Mouse (Mus musculus) bone marrow, adult 2 months (tissue): ENCODE measurements at regions not wholly inside any gene's neighbourhood (a gene's known extent, or its start where the extent isn't known, plus 50 kb on each side); places are given as distances from the start of the nearest gene placed in this dataset.

Experiments used
- H3K27ac ChIP-seq: fragments of 200-500 bp; 2 replicates; pipeline ENCODE4 v1.5.1; 2012; ENCODE audit warnings: low read depth, mild to moderate bottlenecking, control low read depth, inconsistent platforms, low read length; ENCODE audit not compliant: control insufficient read depth, poor library complexity, insufficient read depth
- H3K4me1 ChIP-seq: fragments of 200-500 bp; 2 replicates; pipeline ENCODE4 v1.6.1; 2011; ENCODE audit warnings: low read length; ENCODE audit not compliant: control insufficient read depth, insufficient read depth
- H3K4me3 ChIP-seq: fragments of 200-500 bp; replicated peaks from 2 replicates; pipeline ENCODE3; 2011; ENCODE audit warnings: mild to moderate bottlenecking, low read depth, low read length, control low read depth; ENCODE audit not compliant: control insufficient read depth
- CTCF ChIP-seq: fragments of 200-500 bp; IDR thresholded peaks from 2 replicates; pipeline ENCODE4 v1.5.1; 2011; ENCODE audit warnings: low read length, control low read depth; ENCODE audit not compliant: control insufficient read depth, insufficient read depth
- POLR2A ChIP-seq: fragments of 200-500 bp; IDR thresholded peaks from 2 replicates; pipeline ENCODE4 v1.6.1; 2011; ENCODE audit warnings: low read depth, mild to moderate bottlenecking, control low read depth, low read length, borderline replicate concordance; ENCODE audit not compliant: control insufficient read depth
- WGBS: fragments of 180-500 bp; shearing (Covaris S2); methylation state at CpG from one replicate; pipeline ENCODE4 v1.1.7; 2018; 5-methylcytosine and 5-hydroxymethylcytosine counted together

GRCm38 (mm10) chr14:62215071-62215470, 77.3 kb upstream of the Rnaseh2b start:
- no peak overlapping the region for H3K27ac ChIP-seq
- no peaks in the 10 kb centered on the region for H3K4me1 ChIP-seq
- TF ChIP-seq CTCF: no peak
- TF ChIP-seq POLR2A: no peak
- no peak overlapping the region for H3K4me3 ChIP-seq
- 67% methylated on average over 1 of the region's 1 CpGs for WGBS

GRCm38 (mm10) chr14:62216995-62217394, 75.4 kb upstream of the Rnaseh2b start:
- Histone ChIP-seq H3K4me1 (no peaks in the 10 kb centered on the region), H3K27ac (no peak overlapping the region), H3K4me3 (no peak overlapping the region)
- 88% methylated on average over 1 of the region's 1 CpGs for WGBS
- TF ChIP-seq POLR2A (no peak), CTCF (no peak)

GRCm38 (mm10) chr14:62217971-62218370, 74.4 kb upstream of the Rnaseh2b start:
- TF ChIP-seq CTCF: no peak
- Histone ChIP-seq H3K4me1 (no peaks in the 10 kb centered on the region), H3K4me3 (no peak overlapping the region), H3K27ac (no peak overlapping the region)
- 73% methylated on average over 2 of the region's 2 CpGs for WGBS

- no peak overlapping the region for H3K27ac ChIP-seq
- no peak for TF ChIP-seq CTCF
- TF ChIP-seq POLR2A: no peak
- no peak overlapping the region for H3K4me3 ChIP-seq
- WGBS: 53% methylated on average over 2 of the region's 2 CpGs
- H3K4me1 ChIP-seq: no peaks in the 10 kb centered on the region
Observed at GRCm38 (mm10) chr14:62218716-62219115, 73.7 kb upstream of the Rnaseh2b start.

- TF ChIP-seq POLR2A (no peak), CTCF (no peak)
- WGBS: 82% methylated on average over 4 of the region's 4 CpGs
Observed at GRCm38 (mm10) chr14:62220770-62221169, 71.6 kb upstream of the Rnaseh2b start.

More at GRCm38 (mm10) chr14:62220770-62221169, 71.6 kb upstream of the Rnaseh2b start:
- Histone ChIP-seq H3K27ac (no peak overlapping the region), H3K4me1 (no peaks in the 10 kb centered on the region), H3K4me3 (no peak overlapping the region)
